Mouse (Mus musculus) lung, postnatal 14 days (tissue): ENCODE measurements around the gene Ccdc134.
A peak's percentile ranks its signal among the peaks of the same experiment; 100 is the strongest.

Experiments used
- DNase-seq: peaks from one replicate; pipeline ENCODE4 v3.0.0; 2021

Ccdc134 gene

DNA sequence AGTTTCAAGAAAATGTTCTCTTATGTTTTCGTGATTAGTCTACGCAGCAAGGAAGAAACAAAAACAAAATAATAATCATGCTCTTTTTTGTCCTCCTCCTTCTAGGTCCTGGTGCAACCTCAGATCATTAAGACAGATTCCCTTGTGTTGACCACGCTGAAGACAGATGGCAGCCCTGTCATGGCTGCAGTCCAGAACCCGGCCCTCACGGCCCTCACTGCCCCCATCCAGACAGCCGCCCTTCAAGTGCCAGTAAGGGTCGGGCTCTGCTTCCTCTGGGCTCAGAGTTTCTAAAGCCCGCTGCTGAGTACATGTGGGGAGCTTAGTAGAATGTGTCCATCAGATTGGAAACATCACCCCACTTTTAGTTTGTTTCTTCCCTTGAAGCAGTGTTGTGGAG is 44.9 kb downstream of the Ccdc134 start:
- no peak for DNase-seq

DNA sequence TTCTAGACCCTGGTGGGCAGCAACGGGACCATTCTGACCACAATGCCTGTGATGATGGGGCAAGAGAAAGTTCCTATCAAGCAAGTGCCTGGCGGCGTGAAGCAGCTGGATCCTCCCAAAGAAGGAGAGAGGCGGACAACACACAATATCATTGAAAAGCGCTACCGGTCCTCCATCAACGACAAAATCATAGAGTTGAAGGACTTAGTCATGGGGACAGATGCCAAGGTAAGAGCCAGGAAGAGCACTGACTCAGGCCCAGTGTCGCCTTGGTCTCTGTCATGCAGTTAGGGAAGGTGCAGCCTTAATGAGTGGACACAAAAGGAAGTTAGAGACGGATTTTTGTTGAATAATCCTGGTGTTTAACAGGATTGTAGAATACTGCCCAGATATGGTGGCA is 47.4 kb downstream of the Ccdc134 start:
- DNase-seq: no peak

DNA sequence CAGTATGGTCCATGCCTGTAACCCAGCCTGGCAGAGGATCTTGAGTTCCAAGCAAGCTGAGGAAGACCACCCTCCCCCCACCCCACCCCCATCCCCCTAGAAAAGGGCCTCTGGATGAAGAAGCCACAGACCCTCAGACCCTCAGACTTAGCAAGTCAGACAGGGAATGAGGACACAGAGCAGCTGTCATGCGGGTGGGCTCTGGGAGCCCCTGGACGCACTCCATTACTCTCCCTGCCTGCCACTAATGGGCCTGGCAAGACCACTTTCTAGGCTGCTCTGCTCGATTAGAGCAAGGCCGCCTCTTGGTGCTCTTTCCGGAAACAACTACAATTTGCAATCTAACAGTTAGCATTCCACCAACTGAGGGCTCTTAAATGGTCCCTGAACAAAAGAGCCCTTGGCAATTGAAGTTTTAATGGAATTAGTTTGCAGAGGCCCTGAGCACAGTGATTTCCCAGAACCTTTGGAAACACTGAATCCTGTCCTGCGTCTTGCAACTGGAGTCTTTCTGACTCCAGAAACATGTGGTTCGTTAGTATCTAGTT is 50.1 kb downstream of the Ccdc134 start:
- DNase-seq: no peak

DNA sequence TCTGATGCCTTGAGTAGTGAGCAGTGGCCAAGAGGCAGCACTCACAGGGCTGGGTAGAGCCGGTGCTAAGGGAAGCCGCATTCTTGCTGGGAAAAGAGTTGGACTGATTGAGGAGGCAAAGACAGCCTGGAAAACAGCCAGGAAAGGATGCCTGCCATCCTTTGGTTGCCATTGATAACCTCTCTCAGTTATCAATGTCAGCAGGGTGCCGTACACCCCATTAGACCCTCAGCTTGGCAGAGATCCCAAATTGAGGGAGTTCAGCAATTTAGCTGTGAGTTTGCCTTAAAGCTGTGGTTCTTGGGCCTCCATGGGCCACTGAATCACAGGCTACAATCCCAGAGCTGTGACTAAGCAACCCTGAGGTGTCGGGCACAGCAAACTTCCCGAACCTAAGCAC is 53.4 kb downstream of the Ccdc134 start:
- no peak for DNase-seq

DNA sequence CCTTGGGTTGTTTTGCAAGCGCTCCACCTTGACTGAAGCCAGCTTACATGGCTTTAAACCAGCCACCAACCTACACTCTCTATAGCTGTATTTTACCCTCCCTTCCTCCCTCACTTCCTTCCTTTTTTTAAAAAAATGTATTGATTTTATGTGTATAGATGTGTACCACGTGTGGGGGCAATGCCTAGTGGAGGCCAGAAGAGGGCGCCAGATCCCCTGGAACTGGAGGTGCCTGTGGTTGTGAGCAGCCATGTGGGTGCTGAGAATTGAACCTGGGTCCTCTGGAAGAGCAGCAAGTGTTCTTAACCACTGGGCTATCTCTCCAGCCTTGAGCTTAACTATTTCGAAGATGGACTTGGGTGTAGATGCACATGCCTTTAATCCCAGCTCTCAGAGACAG is 54.6 kb downstream of the Ccdc134 start:
- DNase-seq: no peak

DNA sequence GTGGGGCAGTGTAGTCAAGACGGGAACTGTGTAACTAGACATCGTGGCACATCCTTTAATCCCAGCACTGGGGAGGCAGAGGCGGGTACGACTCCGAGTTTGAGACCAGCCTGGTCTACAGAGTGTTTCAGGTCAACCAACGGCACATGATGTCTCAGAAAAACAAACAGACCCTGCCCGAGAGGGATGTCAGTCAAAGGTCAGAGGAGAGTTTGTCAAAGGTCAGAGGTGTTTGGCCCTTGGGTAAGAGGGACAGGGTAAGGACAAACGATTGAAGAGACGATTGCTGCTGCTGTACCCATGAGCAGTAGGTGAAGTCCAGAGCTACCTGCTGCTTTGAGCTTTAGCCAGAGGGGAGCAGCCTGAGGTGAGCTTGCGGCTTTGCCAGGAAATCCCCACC is 55.9 kb downstream of the Ccdc134 start:
- no peak for DNase-seq

DNA sequence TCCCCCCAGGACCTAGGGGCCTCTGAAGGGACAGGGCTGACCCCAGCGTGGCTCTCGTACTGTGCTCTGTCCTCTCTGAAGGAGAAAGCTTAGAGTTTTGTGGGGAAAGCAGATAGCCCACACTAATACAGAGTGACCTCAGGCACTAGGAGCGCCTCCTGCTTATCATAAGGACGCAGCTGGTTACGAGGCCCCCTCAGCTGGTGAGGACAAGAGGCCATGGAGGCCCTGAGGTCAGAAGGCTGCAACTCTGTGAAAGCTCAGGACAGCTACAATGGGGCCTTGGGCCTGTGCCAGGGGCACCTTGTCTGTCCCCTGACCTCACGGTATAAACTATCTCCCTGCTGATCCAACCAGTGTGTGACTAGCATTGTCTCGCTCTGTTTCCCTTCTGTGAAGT is 56.5 kb downstream of the Ccdc134 start:
- DNase-seq: no peak

DNA sequence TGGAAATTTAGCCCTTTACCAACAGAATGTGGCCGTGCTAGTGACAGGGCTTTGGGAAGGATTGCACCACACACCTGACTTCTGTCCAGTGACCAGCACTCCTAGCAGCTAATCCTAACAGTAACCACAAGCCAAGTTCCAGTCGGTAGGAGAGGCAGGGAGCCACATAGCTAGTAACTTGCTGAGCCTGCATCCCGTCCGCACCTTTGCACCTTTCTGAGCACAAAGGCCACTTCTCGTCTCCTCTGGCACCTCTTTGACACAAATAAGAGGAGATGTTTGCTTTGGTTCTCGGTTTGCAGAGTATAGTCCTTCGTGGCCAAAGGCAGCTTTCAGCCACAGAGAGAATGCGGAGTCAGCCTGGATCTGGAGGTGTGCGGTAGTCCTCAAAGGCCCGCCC is 56.9 kb downstream of the Ccdc134 start:
- no peak for DNase-seq

DNA sequence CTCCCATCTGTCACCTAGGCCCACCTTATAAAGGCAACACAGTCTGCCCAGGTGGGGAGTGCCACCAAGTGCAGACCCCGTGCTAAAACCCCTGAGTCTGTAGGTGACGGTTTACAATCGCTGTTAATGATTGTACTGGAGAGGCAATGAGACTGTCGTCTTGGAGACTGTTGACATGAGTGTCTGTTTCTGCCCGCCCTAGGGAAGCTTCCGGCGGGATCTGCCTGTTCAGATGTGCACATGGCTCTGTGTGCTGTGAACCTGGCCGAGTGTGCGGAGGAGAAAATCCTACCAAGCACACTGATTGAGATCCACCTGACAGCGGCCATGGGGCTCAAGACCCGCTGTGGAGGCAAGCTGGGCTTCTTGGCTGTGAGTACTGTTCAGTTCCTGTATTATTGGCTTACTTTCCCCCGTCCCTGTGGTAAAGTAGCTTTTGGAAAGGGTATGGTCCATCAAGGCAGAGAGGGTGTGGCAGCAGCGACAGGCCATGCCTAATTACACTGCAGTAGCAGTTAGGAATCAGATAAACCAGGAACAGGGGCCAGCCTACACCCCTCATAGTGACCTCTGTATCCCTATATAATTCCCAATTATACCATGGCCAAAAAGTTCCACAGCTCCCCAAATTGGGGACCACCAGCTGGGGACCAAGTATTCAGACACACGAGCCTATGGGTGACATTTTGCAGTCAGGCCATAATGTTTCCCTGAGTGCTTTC is 57.5 kb downstream of the Ccdc134 start:
- DNase-seq: no peak

DNA sequence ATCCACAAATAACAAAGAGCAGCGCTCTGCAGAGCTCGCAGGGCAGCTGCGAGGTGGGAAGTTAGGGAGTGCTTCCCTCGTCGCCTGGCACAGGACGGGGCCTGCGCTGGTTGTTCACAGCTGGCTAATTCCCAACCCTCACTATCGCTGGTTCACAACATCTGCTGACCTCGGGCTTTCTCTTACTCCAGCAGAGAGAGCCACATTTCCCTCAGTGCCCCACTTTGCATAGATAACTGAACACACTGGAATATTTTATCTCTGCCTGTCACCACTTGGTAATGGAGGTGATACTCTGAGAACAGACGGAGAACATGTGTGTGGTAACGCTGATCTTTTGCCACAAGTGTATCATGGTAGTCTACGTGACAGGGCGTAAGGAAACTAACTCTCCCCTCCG is 58.4 kb downstream of the Ccdc134 start:
- DNase-seq: no peak

DNA sequence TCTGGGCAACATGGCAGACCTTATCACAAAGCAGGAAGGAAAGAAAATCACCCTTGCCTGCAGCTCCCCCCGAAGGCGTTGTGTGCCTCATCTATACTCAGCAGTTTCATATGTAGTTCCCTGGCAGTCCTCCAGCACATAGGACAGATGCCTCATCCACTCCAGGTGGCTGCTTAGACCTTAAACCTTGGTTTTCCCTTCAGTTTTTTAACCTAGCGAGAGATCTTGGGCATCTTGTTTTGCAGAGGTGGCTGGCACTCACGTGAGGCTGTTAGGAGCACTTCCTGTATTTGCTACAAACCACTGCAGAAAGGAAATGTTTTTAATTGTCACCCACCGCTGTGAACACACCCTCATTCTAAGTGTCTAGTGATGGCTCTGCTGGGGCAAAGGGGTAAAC is 59.2 kb downstream of the Ccdc134 start:
- DNase-seq: no peak

DNA sequence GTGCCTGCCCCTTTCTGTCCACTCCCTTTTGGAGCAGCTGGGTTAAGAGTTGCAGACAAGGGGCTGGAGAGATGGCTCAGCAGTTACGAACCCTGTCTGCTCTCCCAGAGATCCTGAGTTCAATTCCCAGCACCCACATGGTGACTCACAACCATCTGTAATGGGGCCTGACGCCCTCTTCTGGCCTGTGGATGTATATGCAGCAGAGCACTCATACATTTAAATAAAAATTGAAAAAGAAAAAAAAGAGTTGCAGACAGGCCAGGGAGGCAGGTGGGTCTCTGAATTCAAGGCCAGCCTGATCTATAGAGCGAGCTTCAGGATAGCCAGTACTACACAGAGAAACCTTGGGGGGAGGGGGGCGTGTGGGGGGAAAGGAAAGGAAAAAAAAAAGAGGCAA is 59.7 kb downstream of the Ccdc134 start:
- DNase-seq: no peak

DNA sequence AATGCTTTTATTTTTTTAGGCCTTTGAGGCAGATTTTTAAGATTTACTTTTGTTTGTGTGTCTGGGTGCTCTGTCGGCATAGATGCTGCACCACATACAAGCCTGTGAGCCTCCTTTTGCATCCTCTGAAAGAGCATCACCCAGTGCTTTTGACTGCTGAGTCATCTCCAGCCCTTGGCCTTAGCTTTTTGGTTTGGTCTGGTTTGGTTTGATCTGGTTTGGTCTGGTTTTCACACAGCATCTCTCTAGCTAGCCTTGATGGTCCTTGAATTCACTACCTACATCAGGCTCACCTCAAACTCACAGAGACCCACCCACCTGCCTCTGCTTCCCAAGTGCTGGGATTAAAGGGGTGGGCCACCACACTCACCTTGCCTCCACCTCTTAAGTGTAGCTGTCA is 60.2 kb downstream of the Ccdc134 start:
- DNase-seq: no peak

DNA sequence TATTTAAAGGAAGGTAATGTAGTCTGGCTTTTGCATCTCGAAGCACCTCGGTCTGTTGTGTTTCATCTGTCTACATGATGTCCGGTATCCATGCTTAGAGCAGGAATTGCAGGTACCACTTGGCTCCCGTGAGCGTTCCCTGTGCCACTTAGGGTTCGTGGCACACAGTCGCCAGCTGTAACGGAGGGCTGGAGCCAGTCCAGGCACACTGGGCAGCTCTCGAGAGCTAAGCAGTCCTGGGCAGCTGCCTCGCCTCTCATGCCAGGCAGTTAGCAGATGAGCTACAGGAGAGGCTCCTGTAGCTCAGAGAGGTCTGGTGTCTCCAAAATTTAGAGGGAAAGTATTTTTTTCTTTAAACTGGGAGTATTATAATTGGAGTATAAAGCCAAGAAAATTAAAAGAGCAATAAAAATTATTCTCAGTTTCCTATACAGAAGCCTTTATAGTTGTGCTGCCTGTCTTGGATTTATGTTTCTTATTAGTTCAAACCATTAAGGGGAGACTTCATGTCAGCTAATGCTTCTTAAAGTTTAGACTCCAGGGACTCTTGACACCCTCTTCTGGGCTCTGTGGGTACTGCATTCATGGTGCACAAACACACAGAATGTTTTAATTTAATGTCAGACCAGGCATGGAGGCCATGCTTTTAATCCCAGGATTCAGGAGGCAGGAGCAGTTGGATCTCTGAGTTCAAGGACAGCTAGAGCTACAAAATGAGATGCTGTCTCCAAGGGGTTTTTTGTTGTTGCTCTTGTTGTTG is 60.9 kb downstream of the Ccdc134 start:
- DNase-seq: peak; percentile 42
